Comparison of ENCODE assay signal across 8 mouse cellular contexts in the genomic region with DNA sequence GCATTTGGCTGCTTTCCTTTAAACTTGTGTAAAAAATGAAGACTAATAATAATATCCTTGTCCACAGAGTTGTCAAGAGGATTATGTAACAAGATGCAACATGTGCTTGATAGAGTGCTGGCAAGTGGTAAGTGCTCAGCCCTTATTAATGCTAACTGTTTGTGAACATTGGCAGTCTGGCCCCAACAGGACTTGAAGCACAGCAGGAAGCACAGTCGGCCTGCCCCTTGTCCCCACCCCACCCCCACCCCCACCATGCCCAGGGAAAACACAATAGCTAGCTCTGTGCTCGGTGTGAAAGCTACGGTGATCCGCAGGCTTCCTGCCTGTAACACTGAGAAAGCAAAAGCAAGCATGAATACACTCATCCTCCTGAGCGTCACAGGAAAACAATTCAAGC. TPM values are rescaled to one million over a fixed set of nuclear protein-coding genes. Genes with fewer than 3 reads are reported as not detected.
DNase-seq lines count a peak whose midpoint lies in the region; ATAC-seq and TF ChIP-seq lines count a peak whose summit lies in the region.

No protein-coding gene starts in this region.

- no peak overlapping the region for H3K27ac ChIP-seq in lung, embryonic 14.5 days (ENCODE audit: low read depth)
- H3K27ac ChIP-seq in forebrain, embryonic 10.5 days, result 0 out of 2 replicates have a peak overlapping the region, but pooled peaks have one; percentile 58
- peak overlapping the region; percentile 62; the same call in 1 of the 2 replicates for H3K27ac ChIP-seq in limb, embryonic 10.5 days

- DNase-seq in lung, embryonic 14.5 days, result peak; percentile 20
- no peak for DNase-seq in lung, postnatal 14 days
- no peak for DNase-seq in forebrain, embryonic 10.5 days (ENCODE audit: extremely low spot score, low spot score)
- peak; percentile 34 for DNase-seq in limb, embryonic 10.5 days (ENCODE audit: low spot score)
- DNase-seq in retina, embryonic 14.5 days (ENCODE audit: low spot score), result peak; percentile 17
- DNase-seq in adrenal gland, adult 2 months, result no peak
- no peak for DNase-seq in frontal cortex, postnatal 14 days (ENCODE audit: low spot score in 2 of 2)

- H3K9me3 ChIP-seq in lung, embryonic 14.5 days (ENCODE audit: low read depth, low read length), result no peaks in the 10 kb centered on the region
- H3K9me3 ChIP-seq in forebrain, embryonic 10.5 days, result no peaks in the 10 kb centered on the region
- H3K9me3 ChIP-seq in limb, embryonic 10.5 days (replicated peaks), result no peaks in the 10 kb centered on the region

- no peak overlapping the region for H3K4me3 ChIP-seq in lung, embryonic 14.5 days (ENCODE audit: low read depth, low read length)
- peak overlapping the region; percentile 12; the same call in 1 of the 2 replicates for H3K4me3 ChIP-seq in forebrain, embryonic 10.5 days
- no peak overlapping the region for H3K4me3 ChIP-seq in limb, embryonic 10.5 days

- H3K27me3 ChIP-seq in lung, embryonic 14.5 days (ENCODE audit: insufficient read depth, low read length), result no peaks in the 10 kb centered on the region
- peaks cover 71% of the 10 kb centered on the region for H3K27me3 ChIP-seq in forebrain, embryonic 10.5 days (ENCODE audit: poor library complexity, severe bottlenecking)
- peaks cover 67% of the 10 kb centered on the region for H3K27me3 ChIP-seq in limb, embryonic 10.5 days (ENCODE audit: low read depth, poor library complexity, severe bottlenecking)

- H3K36me3 ChIP-seq in lung, embryonic 14.5 days (ENCODE audit: insufficient read depth), result no peaks in the 10 kb centered on the region
- no peaks in the 10 kb centered on the region for H3K36me3 ChIP-seq in forebrain, embryonic 10.5 days (replicated peaks)
- H3K36me3 ChIP-seq in limb, embryonic 10.5 days, result no peaks in the 10 kb centered on the region

- ATAC-seq in lung, embryonic 14.5 days (ENCODE audit: insufficient read depth), result peak; percentile 60
- no peak for ATAC-seq in cerebellum, adult (ENCODE audit: insufficient number of reproducible peaks, low FRiP score, low TSS enrichment)

- H3K4me2 ChIP-seq in lung, embryonic 14.5 days, result 0 out of 2 replicates have a peak overlapping the region, but pooled peaks have one; percentile 23

- no peak overlapping the region for H3K9ac ChIP-seq in lung, embryonic 14.5 days

- no peaks in the 10 kb centered on the region for H3K4me1 ChIP-seq in lung, embryonic 14.5 days (ENCODE audit: insufficient read depth)
- H3K4me1 ChIP-seq in forebrain, embryonic 10.5 days, result peaks cover 13% of the 10 kb centered on the region
- H3K4me1 ChIP-seq in limb, embryonic 10.5 days, result peaks cover 3% of the 10 kb centered on the region; the same call in 1 of the 2 replicates

- TF ChIP-seq CTCF in lung, embryonic 14.5 days (IDR thresholded peaks at IDR 0.05; ENCODE audit: low read depth), result no peak

- 6% methylated on average over 5 of the region's 5 CpGs for WGBS in lung, embryonic 14.5 days
- WGBS in forebrain, embryonic 10.5 days, result 6% methylated on average over 5 of the region's 5 CpGs
- 7% methylated on average over 5 of the region's 5 CpGs for WGBS in limb, embryonic 10.5 days

RNA-seq across cellular contexts. Expression of a gene that starts 12.3 kb away (rescaled TPM):
- 0.66 and 1.1 TPM in 2 replicates for polyA plus RNA-seq in lung, embryonic 14.5 days (2014; fragmentation: Nextera tagmentation; extraction: Ambion mirVana)
- 0.10 TPM in 2 replicates for polyA plus RNA-seq in forebrain, embryonic 10.5 days (2016; fragmentation: Nextera tagmentation; extraction: Ambion mirVana)
- 0.28 and 0.39 TPM in 2 replicates for polyA plus RNA-seq in limb, embryonic 10.5 days (2016; fragmentation: Nextera tagmentation; extraction: Ambion mirVana)
- total RNA-seq in adrenal gland, adult 2 months (2021), result under 1 TPM; 0.17 to 0.66 TPM
- polyA plus RNA-seq in adrenal gland, adult 2 months (2012; rRNA removed), result 0.03 TPM in 1 of 2 replicates, not detected in the other

RNA-seq across cellular contexts. Expression of a gene that starts 23.5 kb away (rescaled TPM):
- polyA plus RNA-seq in lung, embryonic 14.5 days (2014; fragmentation: Nextera tagmentation; extraction: Ambion mirVana), result 15.1 and 15.9 TPM in 2 replicates
- polyA plus RNA-seq in forebrain, embryonic 10.5 days (2016; fragmentation: Nextera tagmentation; extraction: Ambion mirVana), result 16.3 and 16.9 TPM in 2 replicates
- 8.1 and 9.5 TPM in 2 replicates for polyA plus RNA-seq in limb, embryonic 10.5 days (2016; fragmentation: Nextera tagmentation; extraction: Ambion mirVana)
- 1 to 10 TPM; 5.6 to 6.9 TPM for total RNA-seq in adrenal gland, adult 2 months (2021)
- 1.9 and 2.2 TPM in 2 replicates for polyA plus RNA-seq in adrenal gland, adult 2 months (2012; rRNA removed)

Comparison
In these comparisons a context has a peak if more than half of its experiments do, and no peak if none do; other contexts are left out.
1. DNase-seq: peak in lung, embryonic 14.5 days (single experiment), limb, embryonic 10.5 days (single experiment) and retina, embryonic 14.5 days (single experiment); none in lung, postnatal 14 days (single experiment), forebrain, embryonic 10.5 days (single experiment), adrenal gland, adult 2 months (single experiment) and frontal cortex, postnatal 14 days (0 of 2).